Mouse (Mus musculus): ENCODE results near the gene Arhgef39.

GRCm38 (mm10) chr4:43478906-43479832, 20.3 kb downstream of the Arhgef39 start:
- TF ChIP-seq CTCF (IDR thresholded peaks at IDR 0.05; ENCODE audit: low read depth) = peak; percentile 59
- no peak for TF ChIP-seq EP300 (IDR thresholded peaks at IDR 0.05; ENCODE audit: low read depth)

Data from heart, postnatal 0 days (tissue).